Mouse (Mus musculus) gastrocnemius, postnatal 10 days (tissue): ENCODE data around the gene Zswim5. TPM values are rescaled to one million over a fixed set of nuclear protein-coding genes. Genes with fewer than 3 reads are reported as not detected.

Experiments used
- DNase-seq: peaks from one replicate; pipeline ENCODE4 v3.0.0; 2021; ENCODE audit warnings: mixed read lengths
- total RNA-seq, 2 experiments: library from RNA; stranded (reverse); gene quantifications; 2 replicates each; pipeline ENCODE4 v1.2.3; 2021

The Zswim5 gene
- total RNA-seq, 2 experiments from 2014 or later, result 0.35 to 0.47 TPM

DNA sequence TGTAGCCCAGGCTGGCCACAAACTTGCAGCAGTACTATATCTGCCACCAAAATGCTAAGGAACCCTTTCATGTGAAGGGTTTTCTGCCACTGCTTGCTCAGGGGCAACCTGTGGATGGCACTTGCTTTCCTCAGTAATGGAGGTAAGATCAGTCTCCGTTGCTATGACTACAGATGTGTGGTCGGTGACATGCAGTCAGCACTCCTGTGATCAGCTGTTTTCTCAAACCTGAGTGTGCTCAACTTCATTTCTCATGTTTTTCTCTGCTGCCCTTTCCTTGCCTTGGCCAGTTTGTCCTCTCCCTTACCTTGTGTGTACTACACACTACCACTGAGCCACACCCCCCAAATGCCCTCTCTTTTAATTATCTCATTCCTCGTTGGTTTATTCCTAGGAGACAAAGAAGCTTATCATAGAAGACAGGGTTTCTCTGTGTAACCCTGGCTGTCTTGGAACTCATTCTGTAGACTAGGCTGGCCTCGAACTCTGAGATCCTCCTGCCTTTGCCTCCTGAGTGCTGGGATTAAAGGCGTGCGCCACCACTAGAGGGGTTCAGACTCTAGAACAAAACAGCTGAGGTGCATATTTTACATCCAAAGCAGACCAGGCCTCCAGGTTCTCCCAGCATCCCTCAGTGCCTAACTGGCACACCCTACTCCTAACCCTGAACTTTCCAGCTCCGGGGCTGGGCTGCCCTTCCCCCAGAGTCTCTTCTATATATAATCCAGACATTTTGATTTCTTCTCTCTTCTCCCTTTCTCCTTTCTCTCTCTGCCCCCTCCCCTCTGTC is 128.6 kb downstream of the Zswim5 start:
- DNase-seq, result no peak

DNA sequence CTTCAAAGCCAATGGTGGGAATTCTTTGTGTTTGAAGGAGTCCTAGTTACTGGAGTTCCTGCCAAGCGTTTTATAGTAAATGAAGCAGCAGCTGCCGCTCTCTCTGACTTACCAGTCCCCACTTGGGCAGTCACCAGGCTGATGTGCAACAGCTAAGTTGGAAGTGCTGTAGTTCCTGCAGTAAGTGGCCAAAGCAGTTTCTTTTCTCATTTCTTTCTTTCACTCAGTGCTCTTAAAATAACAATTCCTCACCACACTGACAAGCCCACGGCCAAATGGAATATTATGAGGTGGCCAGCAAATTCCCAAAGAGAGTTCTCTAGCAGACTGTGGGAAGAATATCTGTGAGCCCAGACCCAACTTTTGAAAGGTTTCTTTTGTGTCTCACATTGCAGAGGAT is 129.9 kb downstream of the Zswim5 start:
- no peak for DNase-seq

DNA sequence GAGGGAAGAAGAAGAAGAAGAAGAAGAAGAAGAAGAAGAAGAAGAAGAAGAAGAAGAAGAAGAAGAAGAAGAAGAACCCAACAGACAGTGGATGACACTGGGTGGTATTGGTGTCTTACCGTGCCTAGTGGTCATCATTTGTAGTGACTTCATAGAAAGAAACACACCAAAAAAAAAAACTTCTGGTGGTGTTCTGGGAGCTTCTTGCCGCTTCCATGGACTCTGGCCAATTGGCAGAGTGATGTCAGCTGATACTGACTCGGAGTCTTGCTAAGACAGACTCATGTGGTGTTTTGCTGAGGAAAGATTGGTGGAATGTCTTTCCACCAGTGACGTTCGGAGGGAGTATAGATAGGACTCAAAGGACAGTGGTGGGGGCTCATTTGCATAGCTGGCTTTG is 133.1 kb downstream of the Zswim5 start:
- no peak for DNase-seq

DNA sequence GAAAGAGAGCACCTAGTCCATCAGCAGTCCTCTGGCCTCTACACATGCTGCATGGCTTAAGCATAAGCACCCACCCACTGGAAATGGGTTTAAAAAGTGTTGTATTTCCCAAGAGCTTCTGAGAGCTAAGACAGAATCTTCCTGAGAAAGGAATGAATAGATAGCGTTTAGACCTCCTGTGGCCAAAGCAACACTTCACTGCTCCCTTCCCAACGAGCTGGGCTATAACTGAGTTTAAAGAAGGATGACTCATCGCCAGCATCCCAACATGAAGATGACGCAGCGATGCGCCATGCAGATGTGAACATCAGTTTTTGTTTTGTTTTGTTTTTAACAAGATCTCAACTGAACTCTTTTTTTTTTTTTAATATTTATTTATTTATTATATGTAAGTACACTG is 136.4 kb downstream of the Zswim5 start:
- DNase-seq, result no peak

DNA sequence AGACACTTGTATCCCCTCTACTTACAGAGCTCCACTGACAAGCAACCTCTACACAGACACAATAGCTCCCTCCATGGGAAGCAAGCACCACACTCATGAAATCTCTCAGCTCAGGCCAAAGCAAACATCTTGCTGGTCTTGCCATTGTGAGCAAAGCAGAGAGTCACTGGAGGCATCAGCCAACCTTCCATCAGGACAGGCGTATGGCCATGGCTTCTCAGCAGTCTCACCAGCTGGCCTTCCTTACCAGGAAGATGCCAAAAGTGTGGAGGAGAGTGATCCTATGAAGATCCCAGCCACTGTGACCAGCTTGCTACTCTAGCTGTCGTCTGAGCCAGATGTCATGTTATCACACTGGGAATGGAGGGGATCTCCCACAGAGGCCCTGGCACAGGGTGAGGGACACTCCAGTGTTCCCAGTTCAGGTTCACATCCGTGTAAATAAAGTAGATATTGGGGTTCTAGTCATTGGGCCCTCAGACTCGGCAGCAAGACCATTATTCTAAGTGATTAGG is 137.8 kb downstream of the Zswim5 start:
- no peak for DNase-seq

DNA sequence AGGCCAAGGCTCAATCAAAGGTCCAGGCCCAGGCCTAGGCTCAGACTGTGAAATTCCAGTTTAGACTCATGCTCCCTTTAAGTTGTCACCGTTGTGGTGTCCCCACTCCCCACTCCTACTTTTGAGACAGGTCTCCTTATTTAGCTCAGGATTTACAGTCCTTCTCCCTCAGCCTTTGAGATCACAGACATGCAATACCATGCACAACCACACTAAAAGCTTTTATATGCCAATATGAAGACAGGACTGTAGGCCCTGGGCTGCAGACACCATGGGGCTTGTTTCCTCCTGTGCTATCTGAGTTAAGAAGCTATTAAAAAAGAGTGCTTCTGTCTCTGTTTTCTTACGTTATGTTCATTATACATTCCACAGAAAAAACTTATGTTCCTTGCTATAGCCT is 140.6 kb downstream of the Zswim5 start:
- DNase-seq, result no peak

DNA sequence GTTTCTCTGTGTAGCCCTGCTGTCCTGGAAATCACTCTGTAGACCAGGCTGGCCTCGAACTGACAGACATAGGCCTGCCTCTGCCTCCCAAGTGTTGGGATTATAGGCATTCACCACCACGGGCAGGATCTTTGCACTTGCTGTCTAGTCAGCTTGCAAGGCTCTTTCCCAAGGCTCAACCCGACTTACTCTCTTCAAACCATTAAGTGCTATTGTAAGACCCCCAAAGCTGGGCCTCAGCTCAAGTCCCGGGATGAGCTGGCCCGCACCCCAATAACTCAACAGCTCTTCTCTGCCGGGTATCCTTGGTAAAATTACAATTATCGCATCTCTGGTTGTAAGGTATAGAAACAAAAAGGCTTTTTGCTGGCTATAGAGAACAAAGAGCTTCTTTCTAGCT is 141.2 kb downstream of the Zswim5 start:
- no peak for DNase-seq

DNA sequence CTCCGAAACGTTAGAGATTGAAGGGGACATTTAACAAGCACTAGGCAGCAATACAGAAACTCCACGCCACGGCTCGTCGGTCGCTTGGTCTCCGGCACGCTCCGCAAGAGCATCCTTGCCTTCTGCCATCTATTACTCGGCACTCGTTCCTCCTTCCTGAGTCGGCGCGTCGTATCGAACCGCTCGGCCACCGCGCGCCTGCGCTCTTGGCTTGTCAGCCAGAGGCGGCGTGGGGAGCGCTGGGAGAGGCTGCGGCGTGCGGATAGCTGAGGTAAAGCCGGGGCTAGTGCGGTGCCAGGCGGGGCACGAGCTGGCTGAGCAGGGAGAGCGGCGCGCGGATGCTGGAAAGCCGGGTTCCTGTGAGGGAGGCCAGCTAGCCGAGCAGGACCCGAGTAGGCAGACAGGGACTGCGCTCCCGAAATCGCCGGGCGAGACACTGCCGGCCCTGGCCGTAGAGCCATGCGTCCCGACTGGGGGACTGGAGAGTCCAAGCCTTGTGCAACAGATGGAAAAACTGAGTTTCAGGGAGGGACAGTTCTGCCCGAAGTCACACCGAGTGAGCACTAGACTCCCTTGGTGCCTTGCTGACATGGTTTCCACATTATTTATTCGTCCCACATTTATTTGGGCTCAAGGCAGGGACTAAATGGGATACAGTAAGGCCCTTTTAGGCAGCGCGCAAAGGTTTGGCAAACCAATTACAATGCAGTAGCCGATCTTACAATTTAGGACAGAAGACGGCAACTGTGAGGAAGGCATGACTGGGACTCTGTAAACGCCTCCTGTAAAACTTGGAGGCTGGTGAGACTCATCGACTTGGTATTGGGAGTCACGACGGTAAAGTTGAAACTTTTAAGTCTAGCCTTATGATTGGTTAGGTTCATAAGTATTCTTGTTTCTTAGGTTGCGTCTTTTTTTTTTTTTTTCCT is 142.3 kb downstream of the Zswim5 start, which contains the start of gene Eif2b3:
Gene Eif2b3, plus strand, starts transcription at position 197 of the 929 bp plus-strand sequence.
- peak; percentile 86 for DNase-seq

DNA sequence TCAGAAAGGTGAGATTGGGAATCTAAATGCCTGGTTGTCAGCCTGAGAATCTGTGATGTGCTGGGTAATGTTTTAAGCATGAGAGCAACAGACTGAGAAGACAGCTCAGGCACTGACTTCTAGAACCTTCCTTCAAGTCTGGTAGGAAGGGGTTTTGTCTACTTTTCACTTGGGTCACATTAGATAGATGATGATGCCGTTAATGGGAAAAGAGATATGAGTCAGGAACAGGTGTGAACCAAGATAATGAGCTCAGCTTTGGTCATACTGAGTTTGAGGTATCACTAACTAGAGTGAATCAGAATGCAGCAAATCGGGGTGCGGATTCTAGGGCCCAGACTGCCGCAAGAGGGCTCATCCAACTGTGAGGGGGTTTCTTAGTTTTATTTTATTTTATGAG is 146.3 kb downstream of the Zswim5 start:
- no peak for DNase-seq

DNA sequence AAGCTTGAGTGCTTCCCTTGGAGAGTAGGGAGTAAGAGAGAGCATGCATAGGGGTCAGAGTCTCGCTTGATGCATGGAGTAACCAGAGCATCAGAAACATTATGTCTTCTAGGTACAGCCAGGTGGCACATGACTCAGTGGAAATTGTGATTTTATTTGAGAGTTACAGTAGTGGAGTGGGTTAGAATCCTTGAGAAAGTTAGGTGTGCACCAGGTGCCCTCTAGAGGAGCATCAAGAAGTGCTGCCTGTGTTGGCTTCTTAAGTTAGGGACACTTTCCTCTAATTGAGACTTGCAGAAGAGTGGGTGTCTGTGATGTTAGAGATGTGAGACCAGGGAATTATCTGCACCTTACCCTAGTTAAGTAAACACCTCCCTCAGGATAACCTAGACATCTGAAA is 153.9 kb downstream of the Zswim5 start:
- DNase-seq, result no peak

Other genes with a start within 250 kb of the Zswim5 start
- gene Nasp, start 249.4 kb upstream of the Zswim5 start, total RNA-seq, result 10 to 100 TPM; 22.2 to 28.5 TPM
- 100 to 1,000 TPM; 300 to 334 TPM for gene Akr1a1, start 225.7 kb upstream of the Zswim5 start, total RNA-seq
- 100 to 1,000 TPM; 241 to 242 TPM for gene Prdx1, start 191.8 kb upstream of the Zswim5 start, total RNA-seq
- 10 to 100 TPM; 23.0 to 25.6 TPM for gene Mmachc, start 169.0 kb upstream of the Zswim5 start, total RNA-seq
- gene Ccdc163, start 168.9 kb upstream of the Zswim5 start, total RNA-seq, result 1 to 10 TPM; 5.0 to 7.5 TPM
- 1 to 10 TPM; 2.9 to 3.0 TPM for gene Tesk2, start 156.4 kb upstream of the Zswim5 start, total RNA-seq
- gene Toe1, start 69.7 kb upstream of the Zswim5 start, total RNA-seq, result 10 to 100 TPM in 1 of 2 experiments, 1 to 10 TPM in 1; 8.3 to 11.7 TPM
- gene Mutyh, start 69.7 kb upstream of the Zswim5 start, total RNA-seq, result 1 to 10 TPM; 1.4 to 3.9 TPM
- 1 to 10 TPM; 1.5 to 2.3 TPM for gene Hpdl, start 55.7 kb upstream of the Zswim5 start, total RNA-seq
- 10 to 100 TPM; 55.3 to 59.7 TPM for gene Urod, start 117.0 kb downstream of the Zswim5 start, total RNA-seq
- 10 to 100 TPM; 16.6 to 17.3 TPM for gene Hectd3, start 117.9 kb downstream of the Zswim5 start, total RNA-seq
- gene Eif2b3, start 142.0 kb downstream of the Zswim5 start, total RNA-seq, result 10 to 100 TPM; 23.0 to 24.3 TPM
- 1 to 10 TPM; 4.8 to 9.6 TPM for gene Ptch2, start 218.7 kb downstream of the Zswim5 start, total RNA-seq
- 1 to 10 TPM; 4.7 to 6.8 TPM for gene Btbd19, start 248.3 kb downstream of the Zswim5 start, total RNA-seq
- gene Tctex1d4, start 249.4 kb downstream of the Zswim5 start, total RNA-seq, result not detected